Mouse (Mus musculus): Measurements from ENCODE around the gene Ebi3. TPM values are rescaled to one million over a fixed set of nuclear protein-coding genes. Genes with fewer than 3 reads are reported as not detected.

Ebi3 gene
- polyA plus RNA-seq (2014; fragmentation: Nextera tagmentation; extraction: Ambion mirVana) = 2.1 and 2.3 TPM in 2 replicates

DNA sequence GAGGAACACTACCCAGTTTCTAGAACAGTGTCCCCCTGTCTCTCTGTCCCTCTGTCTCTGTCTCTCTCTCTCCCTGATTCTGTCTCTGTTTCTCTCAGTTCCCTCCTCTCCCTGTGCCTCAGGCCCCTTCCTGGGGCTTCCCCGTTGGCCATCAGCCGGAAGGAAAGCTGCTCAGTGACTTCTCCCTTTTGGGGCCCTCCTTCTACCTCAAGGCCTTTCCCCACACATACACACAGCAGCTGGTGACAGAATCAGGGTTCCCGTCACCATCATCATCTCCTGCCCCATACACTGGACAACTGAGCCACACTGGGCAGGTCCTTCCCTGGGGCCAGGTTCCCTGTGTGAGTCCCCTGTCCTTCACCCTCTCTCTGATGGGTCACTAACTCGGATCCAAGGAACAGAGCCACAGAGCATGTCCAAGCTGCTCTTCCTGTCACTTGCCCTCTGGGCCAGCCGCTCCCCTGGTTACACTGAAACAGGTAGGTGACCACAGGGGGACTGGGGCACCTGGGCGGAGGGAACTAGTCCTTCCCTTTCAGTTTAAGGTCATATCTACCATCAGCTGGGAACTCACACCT is at the start of gene Ebi3:
Gene Ebi3, plus strand, starts transcription at position 194 of the 581 bp plus-strand sequence.
- Histone ChIP-seq H3K36me3 (ENCODE audit: control insufficient read depth, insufficient read depth, low read length) (no peaks in the 10 kb centered on the region), H3K27ac (ENCODE audit: low read depth, low read length) (no peak within 1 kb of the TSS), H3K4me2 (ENCODE audit: low read depth) (no peak within 1 kb of the TSS), H3K27me3 (ENCODE audit: control insufficient read depth, insufficient read depth, low read length) (no peaks in the 10 kb centered on the region), H3K9ac (ENCODE audit: low read length) (no peak within 1 kb of the TSS), H3K4me3 (ENCODE audit: low read depth, low read length) (no peak within 1 kb of the TSS), H3K4me1 (ENCODE audit: control insufficient read depth, insufficient read depth, low read length) (no peaks in the 10 kb centered on the region), H3K9me3 (ENCODE audit: control insufficient read depth, low read length) (no peaks in the 10 kb centered on the region)
- no peak for ATAC-seq (ENCODE audit: insufficient read depth, low FRiP score, low TSS enrichment)
- no peak for DNase-seq (ENCODE audit: low spot score)
- 78% methylated on average over 6 of the region's 6 CpGs for WGBS

- no peaks in the 10 kb centered on the region for H3K4me1 ChIP-seq (ENCODE audit: control insufficient read depth, insufficient read depth, low read length)
- whole genome bisulfite sequencing = 60% methylated on average over 2 of the region's 2 CpGs
- no peak for DNase-seq (ENCODE audit: low spot score)
- H3K4me2 ChIP-seq (ENCODE audit: low read depth) = no peak overlapping the region
- no peak overlapping the region for H3K9ac ChIP-seq (ENCODE audit: low read length)
- no peaks in the 10 kb centered on the region for H3K27me3 ChIP-seq (ENCODE audit: control insufficient read depth, insufficient read depth, low read length)
- ATAC-seq (ENCODE audit: insufficient read depth, low FRiP score, low TSS enrichment) = no peak
- no peak overlapping the region for H3K27ac ChIP-seq (ENCODE audit: low read depth, low read length)
- H3K9me3 ChIP-seq (ENCODE audit: control insufficient read depth, low read length) = no peaks in the 10 kb centered on the region
- H3K36me3 ChIP-seq (ENCODE audit: control insufficient read depth, insufficient read depth, low read length) = peaks cover under 1% of the 10 kb centered on the region; the same call in 1 of the 2 replicates
- no peak overlapping the region for H3K4me3 ChIP-seq (ENCODE audit: low read depth, low read length)
Observed at GRCm38 (mm10) chr17:55903087-55903486, 49.4 kb upstream of the Ebi3 start.

DNA sequence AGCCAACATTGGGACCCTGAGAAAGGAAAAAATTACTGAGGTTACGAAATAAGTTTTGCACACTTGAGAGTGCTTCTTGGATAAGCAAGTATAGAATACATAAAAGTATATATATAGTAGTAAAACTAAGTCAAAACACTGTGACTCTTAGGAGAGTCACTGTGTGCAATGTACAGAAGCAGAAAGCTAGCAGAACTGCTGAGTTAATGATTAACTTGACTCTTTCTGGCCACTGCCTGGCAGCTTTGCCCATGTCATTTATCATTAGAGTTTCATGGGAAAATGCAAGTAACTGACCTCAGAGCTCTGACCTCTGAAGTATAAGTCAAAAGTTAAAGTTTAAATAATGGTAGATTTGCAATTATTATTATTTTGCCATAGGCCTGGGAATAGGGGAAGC is 48.8 kb upstream of the Ebi3 start:
- Histone ChIP-seq H3K9ac (ENCODE audit: low read length) (no peak overlapping the region), H3K36me3 (ENCODE audit: control insufficient read depth, insufficient read depth, low read length) (no peaks in the 10 kb centered on the region), H3K27me3 (ENCODE audit: control insufficient read depth, insufficient read depth, low read length) (no peaks in the 10 kb centered on the region), H3K9me3 (ENCODE audit: control insufficient read depth, low read length) (no peaks in the 10 kb centered on the region), H3K4me1 (ENCODE audit: control insufficient read depth, insufficient read depth, low read length) (no peaks in the 10 kb centered on the region), H3K4me2 (ENCODE audit: low read depth) (no peak overlapping the region), H3K27ac (ENCODE audit: low read depth, low read length) (no peak overlapping the region), H3K4me3 (ENCODE audit: low read depth, low read length) (no peak overlapping the region)
- no peak for DNase-seq (ENCODE audit: low spot score)
- ATAC-seq (ENCODE audit: insufficient read depth, low FRiP score, low TSS enrichment) = no peak
- WGBS = 88% methylated on average over 1 of the region's 1 CpGs

DNA sequence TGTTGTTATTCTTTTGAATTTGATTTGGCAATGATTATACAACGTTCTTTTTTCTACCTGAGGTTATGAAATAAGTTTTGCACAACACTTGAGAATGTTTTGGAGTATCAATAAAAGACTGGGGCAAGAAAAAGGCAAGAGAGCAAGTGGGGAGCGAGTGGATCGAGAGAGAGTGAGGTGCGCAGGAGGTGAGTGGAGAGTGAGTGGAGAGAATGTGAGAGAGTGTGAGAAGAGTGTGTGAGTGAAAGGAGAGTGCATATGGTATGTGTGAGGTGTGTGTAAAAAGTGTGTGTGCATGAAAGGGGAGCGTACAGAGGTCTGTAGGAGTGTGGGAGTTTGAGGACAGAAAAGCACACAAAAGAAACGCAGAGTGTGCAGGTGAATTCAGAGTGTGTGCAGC is 48.3 kb upstream of the Ebi3 start:
- Histone ChIP-seq H3K4me1 (ENCODE audit: control insufficient read depth, insufficient read depth, low read length) (no peaks in the 10 kb centered on the region), H3K4me3 (ENCODE audit: low read depth, low read length) (no peak overlapping the region), H3K9me3 (ENCODE audit: control insufficient read depth, low read length) (no peaks in the 10 kb centered on the region), H3K27ac (ENCODE audit: low read depth, low read length) (no peak overlapping the region), H3K4me2 (ENCODE audit: low read depth) (no peak overlapping the region), H3K36me3 (ENCODE audit: control insufficient read depth, insufficient read depth, low read length) (no peaks in the 10 kb centered on the region), H3K9ac (ENCODE audit: low read length) (no peak overlapping the region), H3K27me3 (ENCODE audit: control insufficient read depth, insufficient read depth, low read length) (no peaks in the 10 kb centered on the region)
- DNase-seq (ENCODE audit: low spot score) (no peak), ATAC-seq (ENCODE audit: insufficient read depth, low FRiP score, low TSS enrichment) (no peak)
- 77% methylated on average over 6 of the region's 6 CpGs for WGBS

DNA sequence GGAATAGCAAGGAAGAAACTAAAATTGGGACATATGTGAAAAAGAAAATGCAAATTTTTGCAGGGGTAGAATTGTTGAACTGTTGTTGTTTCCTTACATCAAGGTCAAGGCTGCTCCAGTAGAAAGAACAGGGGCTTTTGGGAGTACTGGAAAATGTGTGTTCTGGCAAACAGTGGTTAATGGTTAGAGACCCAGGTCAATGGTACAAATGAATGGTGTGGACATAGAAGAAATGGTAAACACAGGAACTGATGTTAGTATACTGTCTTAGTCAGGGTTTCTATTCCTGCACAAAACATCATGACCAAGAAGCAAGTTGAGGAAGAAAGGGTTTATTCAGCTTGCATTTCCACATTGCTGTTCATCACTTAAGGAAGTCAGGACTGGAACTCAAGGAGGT is 45.8 kb upstream of the Ebi3 start:
- Histone ChIP-seq H3K9ac (ENCODE audit: low read length) (no peak overlapping the region), H3K4me1 (ENCODE audit: control insufficient read depth, insufficient read depth, low read length) (no peaks in the 10 kb centered on the region), H3K27me3 (ENCODE audit: control insufficient read depth, insufficient read depth, low read length) (no peaks in the 10 kb centered on the region), H3K4me3 (ENCODE audit: low read depth, low read length) (no peak overlapping the region), H3K4me2 (ENCODE audit: low read depth) (no peak overlapping the region), H3K27ac (ENCODE audit: low read depth, low read length) (no peak overlapping the region), H3K9me3 (ENCODE audit: control insufficient read depth, low read length) (no peaks in the 10 kb centered on the region), H3K36me3 (ENCODE audit: control insufficient read depth, insufficient read depth, low read length) (no peaks in the 10 kb centered on the region)
- DNase-seq (ENCODE audit: low spot score) (no peak), ATAC-seq (ENCODE audit: insufficient read depth, low FRiP score, low TSS enrichment) (no peak)

GRCm38 (mm10) chr17:55931553-55932502 is 20.6 kb upstream of the Ebi3 start:
- 1% methylated on average over 31 of the region's 33 CpGs for WGBS
- Histone ChIP-seq H3K27me3 (ENCODE audit: control insufficient read depth, insufficient read depth, low read length) (no peaks in the 10 kb centered on the region), H3K4me2 (ENCODE audit: low read depth) (peak overlapping the region; percentile 60), H3K4me1 (ENCODE audit: control insufficient read depth, insufficient read depth, low read length) (no peaks in the 10 kb centered on the region), H3K27ac (ENCODE audit: low read depth, low read length) (no peak overlapping the region), H3K9me3 (ENCODE audit: control insufficient read depth, low read length) (no peaks in the 10 kb centered on the region), H3K36me3 (ENCODE audit: control insufficient read depth, insufficient read depth, low read length) (no peaks in the 10 kb centered on the region), H3K9ac (ENCODE audit: low read length) (peak overlapping the region; percentile 60), H3K4me3 (ENCODE audit: low read depth, low read length) (peak overlapping the region; percentile 42)
- DNase-seq (ENCODE audit: low spot score) (peak; percentile 82), ATAC-seq (ENCODE audit: insufficient read depth, low FRiP score, low TSS enrichment) (peak; percentile 94)

- no peaks in the 10 kb centered on the region for H3K4me1 ChIP-seq (ENCODE audit: control insufficient read depth, insufficient read depth, low read length)
- H3K27me3 ChIP-seq (ENCODE audit: control insufficient read depth, insufficient read depth, low read length) = no peaks in the 10 kb centered on the region
- WGBS = 86% methylated on average over 2 of the region's 2 CpGs
- H3K36me3 ChIP-seq (ENCODE audit: control insufficient read depth, insufficient read depth, low read length) = no peaks in the 10 kb centered on the region
- peak overlapping the region; percentile 60 for H3K4me2 ChIP-seq (ENCODE audit: low read depth)
- no peak overlapping the region for H3K9ac ChIP-seq (ENCODE audit: low read length)
- H3K27ac ChIP-seq (ENCODE audit: low read depth, low read length) = no peak overlapping the region
- H3K9me3 ChIP-seq (ENCODE audit: control insufficient read depth, low read length) = no peaks in the 10 kb centered on the region
- ATAC-seq (ENCODE audit: insufficient read depth, low FRiP score, low TSS enrichment) = no peak
- no peak for DNase-seq (ENCODE audit: low spot score)
- H3K4me3 ChIP-seq (ENCODE audit: low read depth, low read length) = peak overlapping the region; percentile 42; the same call in 1 of the 2 replicates
Observed at GRCm38 (mm10) chr17:55932635-55933034, 19.8 kb upstream of the Ebi3 start.

DNA sequence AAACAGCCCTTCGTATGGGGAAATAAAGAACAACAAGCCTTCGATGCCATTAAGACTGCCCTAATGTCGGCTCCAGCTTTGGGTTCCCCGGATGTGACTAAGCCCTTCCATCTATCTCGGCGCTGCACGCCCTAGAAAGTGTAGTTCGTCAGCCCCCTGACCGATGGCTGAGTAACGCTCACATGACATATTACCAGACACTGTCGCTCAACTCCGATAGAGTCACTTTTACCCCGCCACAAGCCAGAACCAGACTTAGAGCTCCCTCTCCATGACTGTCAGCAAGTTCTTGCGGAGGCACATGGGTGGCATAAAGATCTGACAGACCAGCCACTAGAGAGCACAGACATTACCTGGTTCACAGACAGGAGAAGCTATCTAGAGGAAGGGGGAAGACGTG is 19.2 kb upstream of the Ebi3 start:
- Histone ChIP-seq H3K9ac (ENCODE audit: low read length) (no peak overlapping the region), H3K9me3 (ENCODE audit: control insufficient read depth, low read length) (no peaks in the 10 kb centered on the region; the same call in 1 of the 2 replicates), H3K4me1 (ENCODE audit: control insufficient read depth, insufficient read depth, low read length) (no peaks in the 10 kb centered on the region), H3K4me3 (ENCODE audit: low read depth, low read length) (no peak overlapping the region), H3K4me2 (ENCODE audit: low read depth) (no peak overlapping the region), H3K27me3 (ENCODE audit: control insufficient read depth, insufficient read depth, low read length) (no peaks in the 10 kb centered on the region), H3K27ac (ENCODE audit: low read depth, low read length) (no peak overlapping the region), H3K36me3 (ENCODE audit: control insufficient read depth, insufficient read depth, low read length) (no peaks in the 10 kb centered on the region)
- DNase-seq (ENCODE audit: low spot score) (no peak), ATAC-seq (ENCODE audit: insufficient read depth, low FRiP score, low TSS enrichment) (no peak)
- WGBS = 94% methylated on average over 15 of the region's 15 CpGs
